Mouse (Mus musculus) large intestine, adult 2 months (tissue): ENCODE measurements at regions not wholly inside any gene's neighbourhood (a gene's known extent, or its start where the extent isn't known, plus 50 kb on each side); places are given as distances from the start of the nearest gene placed in this dataset.
"Not testable (repeated sequence)": the region's sequence is repeated elsewhere in the genome, so short reads cannot be mapped to it uniquely, and the experiment has no call there.

Experiments
- DNase-seq: peaks from one replicate; pipeline ENCODE4 v3.0.0-alpha.2; 2012; ENCODE audit warnings: low read depth, low spot score
- WGBS: fragments of 180-500 bp; shearing (Covaris S2); methylation state at CpG from one replicate; pipeline ENCODE4 v1.1.7; 2018; 5-methylcytosine and 5-hydroxymethylcytosine counted together

DNA sequence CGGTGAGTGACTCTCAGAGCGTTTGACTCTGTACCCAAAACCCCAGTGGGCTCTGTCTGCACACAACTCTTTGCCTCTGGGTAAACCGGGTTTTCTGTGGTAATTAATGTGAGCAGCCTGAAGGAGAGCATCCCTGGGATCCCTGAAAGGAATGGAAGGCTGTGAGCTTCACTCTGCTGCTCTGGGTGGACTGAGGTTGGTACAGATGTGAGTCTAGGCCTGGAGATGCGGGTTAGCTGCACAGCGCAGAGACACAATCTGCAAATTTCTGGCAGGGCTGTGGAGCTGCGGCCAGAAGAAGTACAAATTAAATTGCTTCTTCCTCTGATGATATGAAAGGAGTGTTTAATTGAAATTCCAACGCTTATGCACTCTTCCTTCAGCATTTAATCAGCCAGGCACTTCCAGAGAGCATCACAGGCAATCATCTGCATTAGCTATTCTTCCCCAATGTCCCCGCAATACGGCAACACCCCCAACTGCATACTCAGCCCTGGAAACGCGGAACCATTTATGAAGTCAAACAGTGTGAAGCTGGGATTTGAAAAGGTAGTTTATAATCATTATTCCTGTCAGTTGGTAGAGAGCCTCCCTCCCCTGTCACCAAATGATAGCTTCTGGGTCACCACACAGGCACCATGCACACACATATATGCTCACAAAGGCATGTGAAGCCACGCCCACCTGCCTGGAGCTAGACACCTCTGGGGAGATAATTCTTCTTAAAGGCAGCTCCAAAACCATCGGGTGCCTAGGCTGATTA is 185.5 kb upstream of the Afdn start:
- WGBS: 85% methylated on average over 13 of the region's 13 CpGs
- DNase-seq: no peak

DNA sequence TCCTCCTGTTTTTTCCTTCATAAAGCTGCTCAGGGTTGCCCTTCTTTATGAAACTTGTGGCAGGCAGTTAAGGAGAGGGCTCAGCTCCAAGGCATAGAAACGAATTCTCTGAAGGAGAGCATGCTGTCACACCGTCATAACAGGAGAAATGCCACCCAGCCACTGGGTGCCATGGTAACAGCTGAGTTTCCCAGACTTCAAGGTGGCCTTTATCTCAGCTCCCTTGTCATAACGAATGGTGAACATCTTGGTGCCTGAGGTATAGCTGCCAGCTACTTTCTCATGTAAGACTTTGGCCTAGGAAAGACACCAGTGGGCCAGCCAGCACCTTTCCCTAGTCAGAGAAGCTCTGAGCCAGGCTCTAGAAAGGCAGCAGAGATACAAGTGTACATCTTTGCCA is 182.5 kb upstream of the Afdn start:
- DNase-seq: no peak
- 80% methylated on average over 3 of the region's 3 CpGs for WGBS

DNA sequence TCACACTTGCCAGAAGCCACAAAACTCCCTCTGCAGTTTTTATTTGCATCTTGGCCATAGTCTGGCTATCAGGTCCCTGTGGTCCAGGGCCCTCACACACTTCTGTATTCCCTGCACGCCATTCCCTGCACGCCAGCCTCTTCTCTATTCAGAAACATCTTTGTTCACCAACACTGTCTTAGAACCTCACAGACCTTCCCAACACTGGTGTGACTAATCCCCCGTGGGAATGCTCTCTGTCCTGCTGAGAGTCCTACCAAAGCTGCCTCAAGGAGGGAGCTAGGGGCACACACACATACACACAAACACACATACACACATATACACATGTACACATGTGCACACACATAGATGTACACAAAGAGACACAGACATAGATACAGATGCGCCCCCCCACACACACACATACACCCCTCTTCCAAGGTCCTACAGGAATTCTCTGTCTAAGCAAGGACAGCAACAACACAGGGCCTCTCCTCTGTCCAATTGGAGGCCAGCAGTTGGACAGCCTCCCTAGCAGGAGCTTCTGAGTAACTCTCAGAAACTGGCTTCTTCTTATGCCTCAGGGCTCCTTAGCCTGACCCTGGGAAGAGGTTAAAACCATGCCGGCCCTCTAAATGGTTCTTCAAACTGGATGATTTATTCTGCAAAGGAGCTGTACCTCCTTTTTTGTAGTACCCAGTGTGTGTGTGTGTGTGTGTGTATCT is 179.0 kb upstream of the Afdn start:
- 85% methylated on average over 5 of the region's 5 CpGs for WGBS
- no peak for DNase-seq

GRCm38 (mm10) chr17:13581995-13582588 is 178.2 kb upstream of the Afdn start:
- DNase-seq: no peak
- WGBS: 69% methylated on average over 6 of the region's 6 CpGs

GRCm38 (mm10) chr17:13583475-13584233 is 176.7 kb upstream of the Afdn start:
- no peak for DNase-seq
- 78% methylated on average over 9 of the region's 9 CpGs for WGBS

DNA sequence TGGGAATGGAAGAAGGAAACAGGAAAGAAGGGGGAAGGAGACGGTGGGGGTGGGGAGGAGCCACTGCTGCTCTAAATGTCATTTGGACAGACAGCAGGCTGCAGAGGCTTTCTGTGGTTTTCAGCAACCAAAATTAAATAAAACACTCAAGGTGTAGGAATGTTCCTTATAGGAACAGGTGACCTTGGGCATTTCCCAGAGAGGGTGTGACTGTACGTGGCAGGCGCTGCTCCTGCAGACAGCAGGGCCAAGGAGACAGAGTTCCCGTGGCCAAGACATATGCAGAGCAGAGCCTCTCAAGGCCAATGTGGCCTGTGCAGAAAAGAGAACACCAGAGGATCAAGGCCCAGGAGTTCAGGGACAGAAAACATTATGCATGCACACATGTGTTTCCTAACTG is 175.9 kb upstream of the Afdn start:
- no peak for DNase-seq
- 34% methylated on average over 4 of the region's 4 CpGs for WGBS

DNA sequence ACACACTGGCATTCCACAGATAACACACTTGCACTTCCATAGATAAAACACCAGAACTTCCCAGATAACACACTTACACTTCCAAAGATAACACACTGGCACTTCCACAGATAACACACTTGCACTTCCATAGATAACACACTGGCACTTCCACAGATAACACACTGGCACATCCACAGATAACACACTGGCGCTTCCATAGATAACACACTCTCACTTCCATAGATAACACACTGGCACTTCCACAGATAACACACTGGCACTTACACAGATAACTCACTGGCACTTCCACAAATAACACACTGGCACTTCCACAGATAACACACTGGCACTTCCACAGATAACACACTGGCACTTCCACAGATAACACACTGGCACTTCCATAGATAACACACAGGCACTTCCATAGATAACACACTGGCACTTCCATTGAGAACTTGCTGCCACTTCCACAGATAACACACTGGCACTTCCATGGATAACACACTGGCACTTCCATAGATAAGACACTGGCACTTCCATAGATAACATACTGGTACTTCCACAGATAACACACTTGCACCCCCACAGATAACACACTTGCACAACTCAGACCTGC is 170.0 kb upstream of the Afdn start:
- WGBS: 83% methylated on average over 1 of the region's 1 CpGs
- not testable (repeated sequence) for DNase-seq
